8 mouse cellular contexts compared by ENCODE assay signal in genomic region chr11:21371122-21371806, GRCm38 (mm10). TPM values are rescaled to one million over a fixed set of nuclear protein-coding genes. Genes with fewer than 3 reads are reported as not detected.
DNase-seq lines count a peak whose midpoint lies in the region; ATAC-seq and TF ChIP-seq lines count a peak whose summit lies in the region.

Gene Ugp2 (minus strand): TSS chr11:21371201.

- no peaks in the 10 kb centered on the region for H3K27me3 ChIP-seq in heart, embryonic 11.5 days (ENCODE audit: control insufficient read depth, insufficient read depth, low read length)
- no peaks in the 10 kb centered on the region for H3K27me3 ChIP-seq in kidney, embryonic 16.5 days (ENCODE audit: insufficient read depth, low read length)
- no peaks in the 10 kb centered on the region for H3K27me3 ChIP-seq in liver, adult 2 months (ENCODE audit: control insufficient read depth, insufficient read depth, low read length)
- no peaks in the 10 kb centered on the region for H3K27me3 ChIP-seq in myocyte (ENCODE audit: control insufficient read depth, insufficient read depth, insufficient read length)
- H3K27me3 ChIP-seq in stomach, embryonic 15.5 days (replicated peaks): no peaks in the 10 kb centered on the region

- peak within 1 kb of the TSS; percentile 92 for H3K4me3 ChIP-seq in bone marrow, adult 2 months (replicated peaks; ENCODE audit: control insufficient read depth, low read depth, low read length)
- peak within 1 kb of the TSS; percentile 61 for H3K4me3 ChIP-seq in heart, embryonic 11.5 days (ENCODE audit: low read depth, low read length)
- peak within 1 kb of the TSS; percentile 78 for H3K4me3 ChIP-seq in kidney, embryonic 16.5 days (ENCODE audit: low read length)
- H3K4me3 ChIP-seq in liver, adult 2 months (ENCODE audit: insufficient read depth, low read depth, low read length): peak within 1 kb of the TSS; percentile 88
- peak within 1 kb of the TSS; percentile 50 for H3K4me3 ChIP-seq in myocyte
- H3K4me3 ChIP-seq in stomach, embryonic 15.5 days (replicated peaks): peak within 1 kb of the TSS; percentile 78

- ATAC-seq in erythroblast, adult 5-6 weeks (replicated peaks; ENCODE audit: low FRiP score, poor library complexity, severe bottlenecking): peak; percentile 100
- peak; percentile 92 for ATAC-seq in heart, embryonic 11.5 days (replicated peaks; ENCODE audit: insufficient number of reproducible peaks, low FRiP score, low TSS enrichment)
- peak; percentile 96 for ATAC-seq in kidney, embryonic 16.5 days (ENCODE audit: low FRiP score, low TSS enrichment)
- peak; percentile 91 for ATAC-seq in stomach, embryonic 15.5 days (ENCODE audit: insufficient read depth, low FRiP score, low read depth)

- TF ChIP-seq CTCF in bone marrow, adult 2 months (IDR thresholded peaks at IDR 0.05; ENCODE audit: control insufficient read depth, insufficient read depth, low read length): no peak
- TF ChIP-seq CTCF in liver, adult 2 months (IDR thresholded peaks at IDR 0.05; ENCODE audit: low read depth, low read length): no peak

- TF ChIP-seq POLR2A in bone marrow, adult 2 months (IDR thresholded peaks at IDR 0.05; ENCODE audit: borderline replicate concordance, control insufficient read depth, low read depth, low read length): peak; percentile 69; the same call in 1 of the 2 replicates
- 0 out of 2 replicates have a peak, but pooled peaks have one; percentile 32 for TF ChIP-seq POLR2A in liver, adult 2 months (IDR thresholded peaks at IDR 0.05; ENCODE audit: extremely low read depth, insufficient read depth, low read length)
- peak; percentile 66 for TF ChIP-seq POLR2A in myocyte (IDR thresholded peaks at IDR 0.05; ENCODE audit: insufficient read length, low read depth)

- H3K36me3 ChIP-seq in heart, embryonic 11.5 days (ENCODE audit: control insufficient read depth, insufficient read depth, low read length): no peaks in the 10 kb centered on the region
- no peaks in the 10 kb centered on the region for H3K36me3 ChIP-seq in kidney, embryonic 16.5 days (ENCODE audit: insufficient read depth, low read length)
- peaks cover 4% of the 10 kb centered on the region; the same call in 1 of the 2 replicates for H3K36me3 ChIP-seq in liver, adult 2 months (ENCODE audit: control insufficient read depth, insufficient read depth, low read length)
- H3K36me3 ChIP-seq in myocyte (ENCODE audit: control insufficient read depth, insufficient read depth): no peaks in the 10 kb centered on the region
- H3K36me3 ChIP-seq in stomach, embryonic 15.5 days: no peaks in the 10 kb centered on the region

- peaks cover 9% of the 10 kb centered on the region; the same call in 1 of the 2 replicates for H3K79me2 ChIP-seq in liver, adult 2 months (ENCODE audit: control insufficient read depth, insufficient read depth, low read length)
- H3K79me2 ChIP-seq in myocyte (ENCODE audit: control insufficient read depth, insufficient read depth): peaks cover 32% of the 10 kb centered on the region

- H3K4me1 ChIP-seq in bone marrow, adult 2 months (ENCODE audit: control insufficient read depth, insufficient read depth, low read length): no peaks in the 10 kb centered on the region; the same call in 1 of the 2 replicates
- H3K4me1 ChIP-seq in heart, embryonic 11.5 days (ENCODE audit: control insufficient read depth, insufficient read depth, low read length): 0 out of 2 replicates have a peak, but pooled peaks cover 2% of the 10 kb centered on the region
- peaks cover 20% of the 10 kb centered on the region for H3K4me1 ChIP-seq in kidney, embryonic 16.5 days (ENCODE audit: insufficient read depth, low read length)
- peaks cover 4% of the 10 kb centered on the region for H3K4me1 ChIP-seq in liver, adult 2 months (ENCODE audit: control insufficient read depth, insufficient read depth, low read length)
- H3K4me1 ChIP-seq in stomach, embryonic 15.5 days: peaks cover 4% of the 10 kb centered on the region

- H3K9ac ChIP-seq in heart, embryonic 11.5 days (ENCODE audit: low read depth, low read length): peak within 1 kb of the TSS; percentile 84
- H3K9ac ChIP-seq in kidney, embryonic 16.5 days (replicated peaks; ENCODE audit: low read length): peak within 1 kb of the TSS; percentile 88
- H3K9ac ChIP-seq in liver, adult 2 months (ENCODE audit: low read depth, low read length): peak within 1 kb of the TSS; percentile 95
- peak within 1 kb of the TSS; percentile 73 for H3K9ac ChIP-seq in stomach, embryonic 15.5 days

- peak within 1 kb of the TSS; percentile 62 for H3K4me2 ChIP-seq in heart, embryonic 11.5 days
- peak within 1 kb of the TSS; percentile 75 for H3K4me2 ChIP-seq in kidney, embryonic 16.5 days (replicated peaks; ENCODE audit: low read depth, low read length)
- peak within 1 kb of the TSS; percentile 100 for H3K4me2 ChIP-seq in myocyte (ENCODE audit: low read depth)
- peak within 1 kb of the TSS; percentile 71 for H3K4me2 ChIP-seq in stomach, embryonic 15.5 days

- peak within 1 kb of the TSS; percentile 28 for H3ac ChIP-seq in myocyte (ENCODE audit: control insufficient read depth, insufficient read length)

- 8% methylated on average over 38 of the region's 38 CpGs for WGBS in bone marrow, adult 2 months
- 6% methylated on average over 38 of the region's 38 CpGs for WGBS in heart, embryonic 11.5 days (ENCODE audit: insufficient replicate concordance)
- WGBS in kidney, embryonic 16.5 days: 7% methylated on average over 38 of the region's 38 CpGs
- 7% methylated on average over 38 of the region's 38 CpGs for WGBS in liver, adult 2 months
- WGBS in stomach, embryonic 15.5 days: 6% methylated on average over 38 of the region's 38 CpGs

- H3K9me3 ChIP-seq in heart, embryonic 11.5 days (replicated peaks; ENCODE audit: control insufficient read depth, low read length): no peaks in the 10 kb centered on the region
- H3K9me3 ChIP-seq in kidney, embryonic 16.5 days (ENCODE audit: low read length): no peaks in the 10 kb centered on the region
- H3K9me3 ChIP-seq in stomach, embryonic 15.5 days: no peaks in the 10 kb centered on the region

- DNase-seq in B cell, adult 2 months: peak; percentile 95 to 96
- DNase-seq in liver, adult 2 months (ENCODE audit: extremely low read depth, low read depth, low spot score): peak; percentile 82

- peak within 1 kb of the TSS; percentile 97 for H3K27ac ChIP-seq in bone marrow, adult 2 months (ENCODE audit: control insufficient read depth, insufficient read depth, low read depth, low read length, poor library complexity)
- peak within 1 kb of the TSS; percentile 95 for H3K27ac ChIP-seq in heart, embryonic 11.5 days (ENCODE audit: low read depth, low read length)
- H3K27ac ChIP-seq in kidney, embryonic 16.5 days (ENCODE audit: low read length): peak within 1 kb of the TSS; percentile 97
- H3K27ac ChIP-seq in liver, adult 2 months (replicated peaks; ENCODE audit: insufficient read depth, low read depth, low read length): peak within 1 kb of the TSS; percentile 98
- H3K27ac ChIP-seq in stomach, embryonic 15.5 days: peak within 1 kb of the TSS; percentile 97

TF ChIP-seq in myocyte, 11 proteins besides CTCF, POLR2A, EP300 and RAD21:
- TF ChIP-seq TCF12 (IDR thresholded peaks at IDR 0.05; ENCODE audit: insufficient read depth, poor library complexity, severe bottlenecking): no peak
- TF ChIP-seq MAX (IDR thresholded peaks at IDR 0.05; ENCODE audit: low read depth): no peak
- no peak for TF ChIP-seq SRF (IDR thresholded peaks at IDR 0.05; ENCODE audit: control insufficient read depth, insufficient read length, low read depth)
- TF ChIP-seq POLR2AphosphoS2 (IDR thresholded peaks at IDR 0.05; ENCODE audit: insufficient read length, low read depth): peak; percentile 72
- TF ChIP-seq MYOG (IDR thresholded peaks at IDR 0.05; ENCODE audit: control insufficient read depth in 1 of 3, insufficient read depth in 1 of 3, insufficient read length in 2 of 3, low read depth in 2 of 3): peak in 1 of 3 experiments; percentile 36
- peak in 2 of 3 experiments; percentile 14 to 44 for TF ChIP-seq MYOD1 (IDR thresholded peaks at IDR 0.05; ENCODE audit: control insufficient read depth in 1 of 3, insufficient read length in 2 of 3, low read depth in 2 of 3)
- TF ChIP-seq E2F4 (IDR thresholded peaks at IDR 0.05; ENCODE audit: insufficient read depth): peak; percentile 79
- no peak for TF ChIP-seq TCF3 (IDR thresholded peaks at IDR 0.05; ENCODE audit: insufficient read length, low read depth)
- no peak for TF ChIP-seq CEBPB (IDR thresholded peaks at IDR 0.05; ENCODE audit: insufficient read depth, poor library complexity, severe bottlenecking)
- peak; percentile 5 for TF ChIP-seq REST (IDR thresholded peaks at IDR 0.05; ENCODE audit: insufficient read depth, insufficient read length)
- no peak for TF ChIP-seq USF1 (IDR thresholded peaks at IDR 0.05; ENCODE audit: low read depth)

RNA-seq across cellular contexts. Expression of gene Ugp2, which starts in this region (rescaled TPM):
- 23.7 and 30.5 TPM in 2 replicates for polyA plus RNA-seq in bone marrow, adult 2 months (2011; ENCODE audit: insufficient read depth, insufficient read length, low replicate concordance, missing spikeins)
- 25.7 and 51.9 TPM in 2 replicates for total RNA-seq in erythroblast, adult 5-6 weeks (2015; ENCODE audit: low replicate concordance)
- total RNA-seq in erythroblast, adult 5-6 weeks (2017; ENCODE audit: low replicate concordance): 16.0 and 27.5 TPM in 2 replicates
- 183 and 212 TPM in 2 replicates for polyA plus RNA-seq in heart, embryonic 11.5 days (2014; fragmentation: Nextera tagmentation; extraction: Ambion mirVana)
- 77.9 and 84.8 TPM in 2 replicates for polyA plus RNA-seq in kidney, embryonic 16.5 days (2015; fragmentation: Nextera tagmentation; extraction: Ambion mirVana)
- 275 and 425 TPM in 2 replicates for total RNA-seq in liver, adult 2 months (2014; rRNA removed)
- 26.4 and 26.8 TPM in 2 replicates for polyA plus RNA-seq in liver, adult 2 months (2012; rRNA removed)
- 29.9 TPM for polyA plus RNA-seq in myocyte (2012; fragmentation: generic; extraction: Trizol)
- polyA plus RNA-seq in stomach, embryonic 15.5 days (2015; fragmentation: Nextera tagmentation; extraction: Ambion mirVana): 95.0 and 95.2 TPM in 2 replicates

Comparison
In these comparisons a context has a peak if more than half of its experiments do, and no peak if none do; other contexts are left out.
1. Peak in every context shown above with its lines: DNase-seq, ATAC-seq, H3K4me3 ChIP-seq and H3K27ac ChIP-seq.